Mouse (Mus musculus): ENCODE results near the gene Terf2. TPM values are rescaled to one million over a fixed set of nuclear protein-coding genes. Genes with fewer than 3 reads are reported as not detected.

Terf2 gene
- polyA plus RNA-seq, 1 experiment, result 35.7 TPM

GRCm38 (mm10) chr8:107130028-107130427 is 33.7 kb upstream of the Terf2 start:
- Histone ChIP-seq H3K27ac (ENCODE audit: insufficient read depth, low read length) (no peak overlapping the region), H3K4me3 (ENCODE audit: insufficient read depth, low read length) (no peak overlapping the region), H3K4me1 (ENCODE audit: control insufficient read depth, insufficient read depth, low read length) (no peaks in the 10 kb centered on the region)
- TF ChIP-seq CTCF (IDR thresholded peaks at IDR 0.05; ENCODE audit: borderline replicate concordance, insufficient read depth, low read length), result no peak
- no peak for TF ChIP-seq POLR2A (IDR thresholded peaks at IDR 0.05; ENCODE audit: low read depth, low read length)

DNA sequence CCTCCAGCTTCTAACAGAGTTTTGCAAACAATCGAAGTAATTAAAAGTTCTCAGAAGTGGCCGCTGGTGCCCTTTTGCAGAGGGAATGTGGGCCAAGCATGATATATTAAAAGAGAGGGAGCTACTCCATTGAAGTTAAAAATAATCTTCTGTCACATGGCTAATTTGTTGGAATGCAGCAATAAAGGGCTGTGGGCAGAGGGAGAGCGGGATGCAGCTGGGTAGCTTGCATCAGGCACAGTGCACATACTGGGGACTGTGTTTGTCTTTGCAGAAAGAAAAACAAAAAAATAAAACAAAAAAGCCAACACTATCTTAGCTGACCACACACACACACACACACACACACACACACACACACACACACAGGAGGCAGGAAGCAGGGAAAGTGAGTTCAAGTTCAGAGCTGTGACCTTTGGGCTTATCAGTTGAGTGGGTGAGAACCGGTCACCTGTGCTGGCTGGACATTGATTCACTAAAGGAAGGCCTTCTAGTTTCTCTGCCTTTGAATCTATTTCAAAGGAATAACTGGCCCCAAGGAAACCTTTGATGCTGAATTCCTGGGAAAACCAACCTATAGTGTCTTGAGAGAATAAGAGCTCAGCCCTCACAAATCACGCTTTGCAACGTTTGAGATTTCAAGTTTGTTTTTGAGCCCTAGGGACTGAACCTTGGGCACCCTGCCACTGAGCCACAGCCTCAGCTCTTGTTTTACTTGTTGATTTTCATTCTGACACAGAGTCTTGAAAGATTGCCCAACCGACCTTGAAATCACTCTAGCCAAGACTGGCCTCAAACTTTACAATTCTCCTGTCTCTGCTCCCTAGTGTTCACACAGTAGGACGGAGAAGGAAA is 33.1 kb upstream of the Terf2 start:
- H3K4me1 ChIP-seq (ENCODE audit: control insufficient read depth, insufficient read depth, low read length), result no peaks in the 10 kb centered on the region
- peak overlapping the region; percentile 71 for H3K27ac ChIP-seq (ENCODE audit: insufficient read depth, low read length)
- TF ChIP-seq POLR2A (IDR thresholded peaks at IDR 0.05; ENCODE audit: low read depth, low read length), result no peak
- no peak for TF ChIP-seq CTCF (IDR thresholded peaks at IDR 0.05; ENCODE audit: borderline replicate concordance, insufficient read depth, low read length)
- no peak overlapping the region for H3K4me3 ChIP-seq (ENCODE audit: insufficient read depth, low read length)

DNA sequence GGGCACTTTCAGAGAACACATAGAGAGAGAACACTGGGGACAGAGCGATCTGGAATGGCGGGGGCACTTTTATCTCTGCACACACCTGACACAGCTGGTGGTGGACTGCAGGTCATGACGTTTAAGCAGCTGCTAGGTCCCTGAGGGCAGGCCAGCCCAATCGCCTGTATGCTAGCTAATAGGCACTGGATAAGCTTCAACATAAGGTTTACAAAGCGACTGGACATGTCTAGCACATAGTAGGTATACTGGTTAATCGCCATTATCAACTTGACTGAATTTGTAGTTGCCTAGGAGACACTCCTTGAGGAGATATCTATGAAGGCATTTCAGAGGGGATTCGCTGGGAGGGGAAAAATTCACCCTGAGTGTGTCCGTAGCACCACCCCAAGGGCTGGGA is 28.0 kb upstream of the Terf2 start:
- Histone ChIP-seq H3K4me3 (ENCODE audit: insufficient read depth, low read length) (no peak overlapping the region), H3K27ac (ENCODE audit: insufficient read depth, low read length) (no peak overlapping the region), H3K4me1 (ENCODE audit: control insufficient read depth, insufficient read depth, low read length) (0 out of 2 replicates have a peak, but pooled peaks cover 6% of the 10 kb centered on the region)
- no peak for TF ChIP-seq CTCF (IDR thresholded peaks at IDR 0.05; ENCODE audit: borderline replicate concordance, insufficient read depth, low read length)

- no peak overlapping the region for H3K4me3 ChIP-seq (ENCODE audit: insufficient read depth, low read length)
- H3K4me1 ChIP-seq (ENCODE audit: control insufficient read depth, insufficient read depth, low read length), result 0 out of 2 replicates have a peak, but pooled peaks cover 6% of the 10 kb centered on the region
- H3K27ac ChIP-seq (ENCODE audit: insufficient read depth, low read length), result peak overlapping the region; percentile 37; the same call in 1 of the 2 replicates
- TF ChIP-seq CTCF (IDR thresholded peaks at IDR 0.05; ENCODE audit: borderline replicate concordance, insufficient read depth, low read length) (no peak), POLR2A (IDR thresholded peaks at IDR 0.05; ENCODE audit: low read depth, low read length) (no peak)
Measured at GRCm38 (mm10) chr8:107123063-107123614, 26.8 kb upstream of the Terf2 start.

DNA sequence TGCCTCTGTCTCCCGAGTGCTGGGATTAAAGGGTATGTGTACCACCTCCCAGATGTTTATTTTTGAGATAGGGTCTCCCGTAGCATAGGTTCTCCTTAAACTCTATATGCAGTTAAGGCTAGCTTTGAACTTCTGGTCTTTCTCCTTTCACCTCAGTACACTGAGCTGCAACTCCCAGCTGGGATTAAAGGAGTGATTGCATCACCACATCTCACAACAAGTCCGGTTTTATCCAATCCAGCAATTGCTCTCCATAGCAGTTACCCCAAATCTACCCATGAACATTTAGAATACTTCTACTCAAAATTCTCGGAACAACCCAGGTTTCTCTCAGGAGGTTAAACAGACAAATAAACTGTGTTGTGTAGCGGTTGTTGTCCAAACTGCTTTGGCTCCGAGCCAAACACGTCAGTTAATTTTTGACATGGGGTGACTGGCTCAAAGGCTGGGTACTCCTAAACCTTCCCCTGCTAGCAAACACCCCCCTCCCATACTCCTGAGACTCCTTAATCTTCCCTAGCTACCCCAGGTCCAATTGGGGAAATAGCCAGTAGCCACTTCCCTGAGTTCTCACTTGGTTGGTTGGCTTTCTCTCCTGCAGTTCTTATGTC is 25.4 kb upstream of the Terf2 start:
- Histone ChIP-seq H3K4me1 (ENCODE audit: control insufficient read depth, insufficient read depth, low read length) (0 out of 2 replicates have a peak, but pooled peaks cover 6% of the 10 kb centered on the region), H3K27ac (ENCODE audit: insufficient read depth, low read length) (no peak overlapping the region), H3K4me3 (ENCODE audit: insufficient read depth, low read length) (no peak overlapping the region)
- no peak for TF ChIP-seq POLR2A (IDR thresholded peaks at IDR 0.05; ENCODE audit: low read depth, low read length)
- TF ChIP-seq CTCF (IDR thresholded peaks at IDR 0.05; ENCODE audit: borderline replicate concordance, insufficient read depth, low read length), result no peak

DNA sequence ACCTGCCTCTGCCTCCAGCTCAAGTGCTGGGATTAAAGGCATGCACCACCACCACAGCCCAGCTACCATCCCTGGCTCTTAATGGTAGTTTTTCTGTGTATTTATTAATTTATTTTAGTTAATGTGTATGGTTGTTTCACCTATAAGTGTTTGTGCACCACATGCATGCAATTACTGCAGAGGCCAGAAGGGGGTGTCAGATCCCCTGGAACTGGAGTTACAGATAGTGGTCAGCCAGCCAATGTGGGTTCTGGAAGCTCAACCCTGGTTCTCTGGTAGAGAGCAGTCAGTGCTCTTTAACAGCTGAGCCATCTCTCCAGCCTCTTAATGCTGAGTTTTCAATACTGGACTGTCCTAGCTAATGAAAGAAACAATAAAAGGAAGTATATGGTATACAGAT is 24.5 kb upstream of the Terf2 start:
- H3K4me1 ChIP-seq (ENCODE audit: control insufficient read depth, insufficient read depth, low read length), result peaks cover 6% of the 10 kb centered on the region; the same call in 1 of the 2 replicates
- no peak overlapping the region for H3K4me3 ChIP-seq (ENCODE audit: insufficient read depth, low read length)
- TF ChIP-seq CTCF (IDR thresholded peaks at IDR 0.05; ENCODE audit: borderline replicate concordance, insufficient read depth, low read length) (no peak), POLR2A (IDR thresholded peaks at IDR 0.05; ENCODE audit: low read depth, low read length) (no peak)
- H3K27ac ChIP-seq (ENCODE audit: insufficient read depth, low read length), result no peak overlapping the region

GRCm38 (mm10) chr8:107119412-107119811 is 23.1 kb upstream of the Terf2 start:
- TF ChIP-seq CTCF (IDR thresholded peaks at IDR 0.05; ENCODE audit: borderline replicate concordance, insufficient read depth, low read length) (no peak), POLR2A (IDR thresholded peaks at IDR 0.05; ENCODE audit: low read depth, low read length) (no peak)
- Histone ChIP-seq H3K27ac (ENCODE audit: insufficient read depth, low read length) (no peak overlapping the region), H3K4me3 (ENCODE audit: insufficient read depth, low read length) (no peak overlapping the region), H3K4me1 (ENCODE audit: control insufficient read depth, insufficient read depth, low read length) (peaks cover 6% of the 10 kb centered on the region; the same call in 1 of the 2 replicates)

- TF ChIP-seq POLR2A (IDR thresholded peaks at IDR 0.05; ENCODE audit: low read depth, low read length) (no peak), CTCF (IDR thresholded peaks at IDR 0.05; ENCODE audit: borderline replicate concordance, insufficient read depth, low read length) (no peak)
- Histone ChIP-seq H3K4me1 (ENCODE audit: control insufficient read depth, insufficient read depth, low read length) (peaks cover 6% of the 10 kb centered on the region; the same call in 1 of the 2 replicates), H3K27ac (ENCODE audit: insufficient read depth, low read length) (no peak overlapping the region), H3K4me3 (ENCODE audit: insufficient read depth, low read length) (no peak overlapping the region)
Measured at GRCm38 (mm10) chr8:107118803-107119233, 22.5 kb upstream of the Terf2 start.

GRCm38 (mm10) chr8:107117019-107117418 is 20.7 kb upstream of the Terf2 start:
- no peak overlapping the region for H3K27ac ChIP-seq (ENCODE audit: insufficient read depth, low read length)
- H3K4me1 ChIP-seq (ENCODE audit: control insufficient read depth, insufficient read depth, low read length), result no peaks in the 10 kb centered on the region; the same call in 1 of the 2 replicates
- TF ChIP-seq CTCF (IDR thresholded peaks at IDR 0.05; ENCODE audit: borderline replicate concordance, insufficient read depth, low read length) (no peak), POLR2A (IDR thresholded peaks at IDR 0.05; ENCODE audit: low read depth, low read length) (no peak)
- H3K4me3 ChIP-seq (ENCODE audit: insufficient read depth, low read length), result no peak overlapping the region
